Mouse (Mus musculus) CH12.LX (cell line): ENCODE measurements around the gene Dnajc28. TPM values are rescaled to one million over a fixed set of nuclear protein-coding genes. Genes with fewer than 3 reads are reported as not detected.

Experiments used
- DNase-seq: peaks from one replicate; pipeline ENCODE4 v3.0.0-alpha.2; 2013; ENCODE audit errors: extremely low read depth
- H3K27ac ChIP-seq: 2 replicates; pipeline ENCODE4 v1.5.1; 2012; ENCODE audit warnings: low read depth, mild to moderate bottlenecking, control low read depth, moderate library complexity; ENCODE audit not compliant: insufficient read depth
- H3K27me3 ChIP-seq: replicated peaks from 2 replicates; pipeline ENCODE3; 2012; ENCODE audit warnings: inconsistent platforms
- H3K36me3 ChIP-seq, 2 experiments: replicated peaks in 1 of 2; 2 replicates each; pipeline versions ENCODE3 to v1.6.1; 2012; ENCODE audit warnings: inconsistent platforms in 1 of 2, low read length in 1 of 2, mild to moderate bottlenecking in 1 of 2, mixed read lengths in 1 of 2, moderate library complexity in 1 of 2; ENCODE audit not compliant: control insufficient read depth in 1 of 2, insufficient read depth in 1 of 2
- H3K4me1 ChIP-seq, 2 experiments: 2 replicates each; pipeline ENCODE4 v1.6.1; 2012; ENCODE audit warnings: inconsistent platforms in 1 of 2, moderate library complexity in 1 of 2; ENCODE audit not compliant: insufficient read depth in 2 of 2, control insufficient read depth in 1 of 2
- H3K4me2 ChIP-seq: 2 replicates; pipeline ENCODE4 v1.6.1; 2012; ENCODE audit warnings: low read depth, mild to moderate bottlenecking, control low read depth; ENCODE audit not compliant: poor library complexity, insufficient read depth, severe bottlenecking
- H3K4me3 ChIP-seq, 3 experiments: fragments of 150-350 bp in 1 of 3; sonication (generic) in 1 of 3; replicated peaks in 1 of 3; 2 replicates each; pipeline versions ENCODE3 to v1.5.1; 2011 to 2012; ENCODE audit warnings: low read depth in 2 of 3, low read length in 2 of 3, mild to moderate bottlenecking in 2 of 3, moderate library complexity in 2 of 3, control low read depth in 1 of 3, improper control_type of control experiment in 1 of 3, inconsistent platforms in 1 of 3, mixed read lengths in 1 of 3; ENCODE audit not compliant: poor library complexity in 1 of 3
- H3K79me2 ChIP-seq: replicated peaks from 2 replicates; pipeline ENCODE4 v1.6.1; 2012; ENCODE audit warnings: mild to moderate bottlenecking, moderate library complexity; ENCODE audit not compliant: control insufficient read depth, poor library complexity, insufficient read depth, severe bottlenecking; ENCODE audit errors: extremely low read depth
- H3K9ac ChIP-seq: 2 replicates; pipeline ENCODE4 v1.6.1; 2012; ENCODE audit warnings: low read depth, mild to moderate bottlenecking, control low read depth, moderate library complexity; ENCODE audit not compliant: insufficient read depth
- H3K9me3 ChIP-seq: replicated peaks from 2 replicates; pipeline ENCODE3; 2012; ENCODE audit warnings: low read length, inconsistent platforms, mixed read lengths
- BHLHE40 ChIP-seq: IDR thresholded peaks from 2 replicates; pipeline ENCODE4 v1.6.1; 2011; ENCODE audit warnings: mild to moderate bottlenecking, low read depth, low read length, improper control_type of control experiment
- CHD1 ChIP-seq: IDR thresholded peaks from 2 replicates; pipeline ENCODE4 v1.6.1; 2012; ENCODE audit warnings: low read depth, low read length, improper control_type of control experiment, inconsistent platforms
- E2F4 ChIP-seq: IDR thresholded peaks from 2 replicates; pipeline ENCODE4 v1.6.1; 2011; ENCODE audit warnings: low read depth, low read length, improper control_type of control experiment; ENCODE audit not compliant: insufficient replicate concordance
- ELF1 ChIP-seq: IDR thresholded peaks from 2 replicates; pipeline ENCODE4 v1.6.1; 2014; ENCODE audit warnings: low read depth, mild to moderate bottlenecking, inconsistent platforms, low read length, improper control_type of control experiment
- EP300 ChIP-seq: IDR thresholded peaks from 2 replicates; pipeline ENCODE4 v1.6.1; 2011; ENCODE audit warnings: low read length, improper control_type of control experiment
- ETS1 ChIP-seq: conservative IDR thresholded peaks from 2 replicates; pipeline ENCODE4 v1.6.1; 2012; ENCODE audit warnings: low read depth, mild to moderate bottlenecking, inconsistent platforms, low read length, improper control_type of control experiment, moderate library complexity
- HCFC1 ChIP-seq: IDR thresholded peaks from 2 replicates; pipeline ENCODE4 v1.6.1; 2012; ENCODE audit warnings: low read depth, mild to moderate bottlenecking, inconsistent platforms, low read length, improper control_type of control experiment
- IRF4 ChIP-seq: IDR thresholded peaks from 2 replicates; pipeline ENCODE4 v1.6.1; 2014; ENCODE audit warnings: low read depth, mild to moderate bottlenecking, inconsistent platforms, low read length, improper control_type of control experiment
- KAT2A ChIP-seq: IDR thresholded peaks from 2 replicates; pipeline ENCODE4 v1.6.1; 2012; ENCODE audit warnings: low read length, improper control_type of control experiment, inconsistent platforms; ENCODE audit not compliant: insufficient replicate concordance
- MAZ ChIP-seq: IDR thresholded peaks from 2 replicates; pipeline ENCODE4 v1.6.1; 2012; ENCODE audit warnings: low read depth, mild to moderate bottlenecking, inconsistent platforms, low read length, improper control_type of control experiment, moderate library complexity
- MEF2A ChIP-seq: IDR thresholded peaks from 2 replicates; pipeline ENCODE4 v1.6.1; 2014; ENCODE audit warnings: low read depth, mild to moderate bottlenecking, inconsistent platforms, low read length, improper control_type of control experiment, borderline replicate concordance
- MYC ChIP-seq: IDR thresholded peaks from 2 replicates; pipeline ENCODE4 v1.6.1; 2011; ENCODE audit warnings: low read depth, mild to moderate bottlenecking, improper control_type of control experiment, low read length
- NELFE ChIP-seq: IDR thresholded peaks from 2 replicates; pipeline ENCODE4 v1.6.1; 2011; ENCODE audit warnings: low read depth, low read length, improper control_type of control experiment
- PAX5 ChIP-seq: IDR thresholded peaks from 2 replicates; pipeline ENCODE4 v1.6.1; 2012; ENCODE audit warnings: low read length, inconsistent platforms, mixed read lengths
- POLR2AphosphoS2 ChIP-seq: IDR thresholded peaks from 2 replicates; pipeline ENCODE4 v1.6.1; 2011; ENCODE audit warnings: low read depth, low read length, improper control_type of control experiment
- SIN3A ChIP-seq: IDR thresholded peaks from 2 replicates; pipeline ENCODE4 v1.6.1; 2012; ENCODE audit warnings: low read length, improper control_type of control experiment, inconsistent platforms
- TBP ChIP-seq: conservative IDR thresholded peaks from 2 replicates; pipeline ENCODE4 v1.6.1; 2011; ENCODE audit warnings: low read depth, low read length, improper control_type of control experiment
- TCF12 ChIP-seq: IDR thresholded peaks from 2 replicates; pipeline ENCODE4 v1.6.1; 2014; ENCODE audit warnings: low read depth, mild to moderate bottlenecking, inconsistent platforms, low read length, improper control_type of control experiment
- USF1 ChIP-seq: IDR thresholded peaks from 2 replicates; pipeline ENCODE4 v1.6.1; 2014; ENCODE audit warnings: low read depth, mild to moderate bottlenecking, inconsistent platforms, low read length, improper control_type of control experiment
- USF2 ChIP-seq: conservative IDR thresholded peaks from 2 replicates; pipeline ENCODE4 v1.6.1; 2011; ENCODE audit warnings: low read depth, low read length, improper control_type of control experiment
- ZKSCAN1 ChIP-seq: IDR thresholded peaks from 2 replicates; pipeline ENCODE4 v1.6.1; 2012; ENCODE audit warnings: low read depth, inconsistent platforms, low read length, improper control_type of control experiment, borderline replicate concordance
- dilution Hi-C: fragments of 300-500 bp; cut with MboI; formaldehyde crosslinking; loops from 2 replicates; pipeline ENCODE4 v1.14.3; 2020; ENCODE audit warnings: low sequenced_read_pairs; ENCODE audit not compliant: extremely low pct_unique_long_range_greater_than_20kb, extremely low pct_ligation_motif_present
- in situ Hi-C: fragments of 300-500 bp; cut with MboI; formaldehyde crosslinking; loops from 3 replicates; pipeline ENCODE4 v1.14.3; 2019; ENCODE audit warnings: low sequenced_read_pairs, low pct_ligation_motif_present, low pct_unique_long_range_greater_than_20kb, mixed read lengths
- polyA plus RNA-seq: library from polyadenylated mRNA; unstranded; fragments of >175 nt; gene quantifications from 2 replicates; pipeline ENCODE4 v1.2.1, GENCODE M21; 2012; ENCODE audit warnings: low read depth; ENCODE audit not compliant: insufficient read length
- total RNA-seq, 2 experiments: library from RNA; depleted of rRNA; stranded (reverse); fragments of 300-350 nt in 1 of 2; fragments of >200 nt in 1 of 2; gene quantifications; 2 replicates each; pipeline ENCODE4 v1.2.3; 2012 to 2014

Gene Dnajc28
- total and polyA plus RNA-seq, 3 experiments, result 0.47 to 1.8 (median 0.97) TPM

GRCm38 (mm10) chr16:91568960-91569359 is 49.9 kb downstream of the Dnajc28 start:
- no peak for TF ChIP-seq POLR2AphosphoS2
- no peak for TF ChIP-seq MEF2A
- TF ChIP-seq TBP, result no peak
- no peak for TF ChIP-seq PAX5
- no peak for TF ChIP-seq EP300
- TF ChIP-seq IRF4, result no peak
- TF ChIP-seq KAT2A, result no peak
- no peak for TF ChIP-seq USF1
- no peak for TF ChIP-seq USF2
- TF ChIP-seq MYC, result no peak
- no peak for TF ChIP-seq ELF1
- no peak for TF ChIP-seq TCF12
- no peak for TF ChIP-seq E2F4
- no peak for TF ChIP-seq SIN3A
- no peak for TF ChIP-seq ETS1
- no peak for TF ChIP-seq ZKSCAN1
- no peak for TF ChIP-seq NELFE
- TF ChIP-seq MAZ, result no peak
- no peak for TF ChIP-seq HCFC1
- TF ChIP-seq CHD1, result no peak

GRCm38 (mm10) chr16:91566002-91566401 is 52.8 kb downstream of the Dnajc28 start:
- H3K27me3 ChIP-seq, result no peaks in the 10 kb centered on the region
- no peaks in the 10 kb centered on the region for H3K79me2 ChIP-seq
- H3K27ac ChIP-seq, result no peak overlapping the region
- in situ Hi-C loops, result no loop called here
- H3K4me3 ChIP-seq, result no peak overlapping the region
- H3K9ac ChIP-seq, result no peak overlapping the region
- peaks cover 24 to 34% of the 10 kb centered on the region in 2 experiments for H3K36me3 ChIP-seq
- DNase-seq, result no peak
- TF ChIP-seq ETS1, result no peak
- no peak for TF ChIP-seq BHLHE40
- TF ChIP-seq POLR2AphosphoS2, result 0 out of 2 replicates have a peak, but pooled peaks have one; percentile 11
- H3K9me3 ChIP-seq, result no peaks in the 10 kb centered on the region
- no peak overlapping the region for H3K4me2 ChIP-seq
- peaks cover 8 to 23% of the 10 kb centered on the region in 2 experiments for H3K4me1 ChIP-seq
- dilution Hi-C loops, result no loop called here

More at GRCm38 (mm10) chr16:91568960-91569359, 49.9 kb downstream of the Dnajc28 start:
- H3K36me3 ChIP-seq, result peaks cover 8 to 12% of the 10 kb centered on the region in 2 experiments
- no peaks in the 10 kb centered on the region for H3K9me3 ChIP-seq
- no peaks in the 10 kb centered on the region for H3K4me1 ChIP-seq
- dilution Hi-C loops (no loop called here), in situ Hi-C loops (no loop called here)
- no peak for DNase-seq
- H3K9ac ChIP-seq, result no peak overlapping the region
- no peak overlapping the region for H3K4me3 ChIP-seq
- H3K4me2 ChIP-seq, result no peak overlapping the region
- H3K27me3 ChIP-seq, result no peaks in the 10 kb centered on the region
- no peak overlapping the region for H3K27ac ChIP-seq
- no peaks in the 10 kb centered on the region for H3K79me2 ChIP-seq
